Mouse (Mus musculus): Measurements from ENCODE around the gene Auts2.

The Auts2 gene

GRCm38 (mm10) chr5:132163960-132164359, 379.2 kb downstream of the Auts2 start:
- DNase-seq: no peak

- no peak for DNase-seq
Measured at GRCm38 (mm10) chr5:132162206-132162533, 381.0 kb downstream of the Auts2 start.

DNA sequence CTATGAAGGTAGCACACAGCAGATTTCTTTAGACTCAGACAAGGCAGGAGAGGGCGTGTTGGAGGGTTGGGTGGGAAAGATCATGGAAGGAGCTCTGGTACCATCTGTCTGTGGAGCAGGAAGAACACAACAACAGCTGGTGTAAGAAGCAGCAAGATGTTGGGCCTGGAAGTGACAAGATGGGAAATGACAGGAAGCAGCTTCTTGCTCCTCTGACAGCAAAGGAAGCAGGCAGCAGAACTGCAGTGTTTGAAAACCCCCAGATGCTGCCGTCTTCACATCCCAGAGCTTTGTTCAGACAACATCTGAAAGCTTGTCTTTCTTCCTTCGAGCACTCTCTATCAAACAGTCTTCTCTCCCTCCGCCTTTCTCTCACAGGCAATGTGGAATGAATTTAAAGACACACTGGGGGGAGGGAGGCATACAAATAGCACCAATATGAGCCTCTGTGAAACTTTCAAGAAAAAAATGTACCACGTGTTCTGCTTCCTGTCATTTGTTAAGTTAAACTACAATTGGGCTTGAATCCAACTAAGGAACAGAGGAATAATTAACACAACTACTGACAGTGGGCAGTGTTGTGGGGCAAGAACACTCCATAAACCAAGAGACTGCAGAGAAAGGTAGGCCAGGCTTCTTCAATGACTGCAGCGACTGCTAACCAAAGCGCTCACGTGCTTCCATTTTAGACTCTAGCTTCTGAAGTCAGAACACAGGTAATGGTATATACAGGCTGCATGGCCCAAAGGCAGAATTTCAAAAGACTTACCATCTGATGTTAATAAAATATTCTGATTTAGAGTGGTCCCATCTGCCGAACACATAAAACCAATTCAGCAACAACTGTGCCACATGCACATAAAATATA, 381.6 kb downstream of the Auts2 start:
- no peak for DNase-seq

- no peak for DNase-seq
Measured at GRCm38 (mm10) chr5:132144181-132144580, 399.0 kb downstream of the Auts2 start.

- DNase-seq: no peak
Measured at GRCm38 (mm10) chr5:132140816-132141215, 402.3 kb downstream of the Auts2 start.

DNA sequence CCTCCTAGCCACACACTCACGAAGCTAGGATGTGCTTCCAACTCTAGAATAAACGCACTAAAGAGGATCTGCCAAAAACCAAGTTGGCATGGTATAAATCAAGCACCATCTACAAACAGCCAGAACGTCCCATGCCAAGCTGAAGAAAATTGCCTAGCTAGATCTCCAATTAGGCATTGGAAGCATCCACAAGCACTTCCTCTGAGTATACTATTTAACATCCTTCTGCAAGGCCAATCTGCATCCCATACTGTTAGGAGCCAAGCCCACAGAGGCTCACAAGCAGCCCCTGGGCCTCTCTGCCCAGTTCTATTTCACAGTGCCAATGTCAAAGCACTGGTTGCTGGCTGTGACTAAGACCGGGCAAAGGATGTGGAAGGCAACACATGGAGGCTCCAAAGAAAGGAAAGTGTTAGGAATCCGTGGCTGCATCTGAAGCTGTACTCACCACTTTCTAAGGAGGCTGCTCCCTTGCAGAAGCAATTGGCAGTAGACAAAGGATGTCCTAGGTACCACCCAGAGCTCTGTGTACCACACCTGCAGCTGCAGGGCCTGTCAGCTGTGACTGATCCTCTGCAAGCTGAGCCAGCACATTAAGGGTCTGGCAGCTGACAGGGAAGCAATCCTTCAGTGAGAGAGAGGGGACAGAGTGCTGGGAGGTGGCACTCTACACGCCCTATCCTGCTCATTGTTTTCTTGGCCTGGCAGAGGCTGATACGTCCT, 407.0 kb downstream of the Auts2 start:
- DNase-seq: no peak

- no peak for DNase-seq
Measured at GRCm38 (mm10) chr5:132131948-132132347, 411.2 kb downstream of the Auts2 start.

GRCm38 (mm10) chr5:132130577-132130976, 412.6 kb downstream of the Auts2 start:
- DNase-seq: no peak

GRCm38 (mm10) chr5:132126626-132127025, 416.5 kb downstream of the Auts2 start:
- DNase-seq: no peak

GRCm38 (mm10) chr5:132115631-132116030, 427.5 kb downstream of the Auts2 start:
- peak; percentile 14 for DNase-seq

- DNase-seq: no peak
Measured at GRCm38 (mm10) chr5:132114561-132115301, 428.4 kb downstream of the Auts2 start.

DNA sequence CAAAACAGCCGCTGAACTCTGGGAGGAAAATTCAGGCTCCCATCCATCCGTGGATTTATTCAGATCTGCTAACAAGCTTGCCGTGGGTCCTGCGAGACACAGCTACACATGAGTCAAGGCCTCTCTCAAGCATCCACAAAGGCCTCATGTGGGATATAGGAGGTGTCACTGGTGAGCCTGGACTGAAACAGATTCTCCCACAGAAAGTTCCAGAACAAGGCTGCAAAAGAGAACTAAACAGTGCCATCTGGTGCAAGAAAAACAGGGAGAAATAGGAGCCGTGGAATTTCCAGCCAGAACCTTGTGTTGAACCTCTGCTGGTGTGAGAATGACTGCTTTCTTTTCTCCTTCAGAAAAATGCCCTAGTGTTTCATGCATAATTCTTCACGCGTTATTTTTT, 429.7 kb downstream of the Auts2 start:
- peak; percentile 15 for DNase-seq

- DNase-seq: no peak
Measured at GRCm38 (mm10) chr5:132112666-132113065, 430.5 kb downstream of the Auts2 start.

DNA sequence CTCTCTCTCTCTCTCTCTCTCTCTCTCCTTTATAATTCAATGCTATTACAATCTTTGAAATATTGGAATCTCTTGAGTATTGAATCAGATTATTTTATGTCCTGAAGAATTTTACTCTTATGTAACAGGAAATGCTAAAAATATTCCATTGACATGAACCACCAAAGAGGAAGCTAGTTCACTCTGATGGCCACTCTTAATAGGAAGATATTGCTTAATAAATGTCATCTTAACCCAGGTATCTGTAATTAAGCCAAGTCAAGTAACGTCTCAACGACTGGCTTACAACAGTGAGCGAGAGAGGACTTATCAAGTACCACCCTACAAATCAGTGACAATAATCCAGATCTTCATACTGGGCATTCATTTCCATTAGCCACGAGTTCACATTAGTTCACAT, 440.7 kb downstream of the Auts2 start:
- no peak for DNase-seq

GRCm38 (mm10) chr5:132098461-132098860, 444.7 kb downstream of the Auts2 start:
- DNase-seq: no peak

- DNase-seq: no peak
Measured at GRCm38 (mm10) chr5:132092721-132093120, 450.4 kb downstream of the Auts2 start.

DNA sequence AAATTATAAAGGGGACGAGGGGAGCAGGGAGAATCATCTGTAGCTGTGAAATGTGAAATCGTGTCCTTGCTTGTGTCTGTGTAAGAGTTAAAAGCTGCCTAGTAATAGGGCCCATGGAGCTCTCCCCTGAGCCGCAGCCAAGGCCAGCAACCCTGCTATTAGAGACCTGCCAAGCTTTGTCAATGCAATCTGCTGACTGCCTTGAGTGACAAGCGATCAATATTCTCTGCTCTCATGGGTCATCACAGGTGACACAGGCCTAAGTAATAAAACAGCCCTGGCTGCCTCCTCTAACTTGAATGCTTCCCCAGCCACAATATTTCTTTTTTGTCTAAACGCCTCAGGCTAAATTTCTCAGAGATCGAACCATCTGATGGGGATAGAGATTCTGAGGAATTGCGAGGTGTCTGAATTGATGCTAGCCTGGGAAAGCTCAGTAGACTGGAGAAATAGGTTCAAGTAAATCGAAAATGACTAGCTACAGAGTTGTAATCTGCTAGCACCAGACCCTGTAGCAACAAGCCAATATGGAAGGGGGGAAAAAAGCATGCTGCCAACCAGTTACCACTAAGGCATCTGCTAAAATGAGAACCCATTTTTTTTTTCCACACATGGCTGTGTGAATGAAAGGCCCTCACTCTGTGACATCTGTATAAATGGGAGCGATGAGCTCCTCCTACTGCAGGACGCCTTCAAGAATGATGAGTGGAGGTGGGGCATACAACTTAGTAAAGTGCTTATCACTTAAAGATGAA, 453.5 kb downstream of the Auts2 start:
- no peak for DNase-seq

DNA sequence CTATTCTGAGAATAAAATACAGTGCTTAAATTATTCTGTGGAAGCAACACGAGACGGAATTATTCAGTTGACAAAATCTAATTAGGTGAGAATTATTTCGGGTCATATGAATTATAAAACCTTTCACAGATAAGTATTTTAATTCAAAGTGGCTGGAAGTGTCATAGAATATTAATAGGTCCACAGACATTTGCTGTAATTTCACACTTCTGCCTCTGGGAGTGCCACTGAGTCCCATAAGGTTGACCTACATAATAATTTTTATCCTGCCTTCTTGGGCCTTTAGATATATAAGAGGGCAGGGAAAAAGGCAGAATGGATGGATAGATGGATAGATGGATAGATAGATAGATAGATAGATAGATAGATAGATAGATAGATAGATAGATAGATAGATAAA, 454.6 kb downstream of the Auts2 start:
- no peak for DNase-seq

DNA sequence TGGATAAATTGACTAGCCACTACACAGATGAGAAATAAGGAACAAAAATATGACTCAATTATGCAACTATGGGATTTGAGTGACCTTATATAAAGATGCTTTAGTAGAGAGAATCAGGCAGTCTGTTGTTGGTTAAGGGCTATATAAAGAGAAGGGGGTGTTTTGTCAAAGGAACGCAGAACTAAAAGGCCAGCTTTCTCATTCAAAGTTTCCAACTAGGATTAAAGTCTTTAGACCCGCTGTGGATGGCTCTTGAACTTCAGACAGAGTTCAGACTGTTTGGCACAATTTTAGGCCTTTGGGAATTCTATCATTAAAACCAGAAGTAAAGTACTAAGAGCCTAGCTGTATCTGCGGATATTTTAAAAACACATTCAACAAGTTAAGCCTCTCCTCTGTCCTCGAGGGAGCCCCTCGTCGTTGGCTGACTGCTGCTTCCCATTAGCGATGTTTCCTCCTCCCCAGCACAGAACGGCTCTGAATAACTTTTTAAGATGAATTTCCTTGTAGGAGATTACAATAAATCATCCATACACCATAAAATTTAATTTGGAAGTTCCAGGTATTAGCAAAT, 459.3 kb downstream of the Auts2 start:
- no peak for DNase-seq

- DNase-seq: no peak
Measured at GRCm38 (mm10) chr5:132075942-132076341, 467.2 kb downstream of the Auts2 start.

DNA sequence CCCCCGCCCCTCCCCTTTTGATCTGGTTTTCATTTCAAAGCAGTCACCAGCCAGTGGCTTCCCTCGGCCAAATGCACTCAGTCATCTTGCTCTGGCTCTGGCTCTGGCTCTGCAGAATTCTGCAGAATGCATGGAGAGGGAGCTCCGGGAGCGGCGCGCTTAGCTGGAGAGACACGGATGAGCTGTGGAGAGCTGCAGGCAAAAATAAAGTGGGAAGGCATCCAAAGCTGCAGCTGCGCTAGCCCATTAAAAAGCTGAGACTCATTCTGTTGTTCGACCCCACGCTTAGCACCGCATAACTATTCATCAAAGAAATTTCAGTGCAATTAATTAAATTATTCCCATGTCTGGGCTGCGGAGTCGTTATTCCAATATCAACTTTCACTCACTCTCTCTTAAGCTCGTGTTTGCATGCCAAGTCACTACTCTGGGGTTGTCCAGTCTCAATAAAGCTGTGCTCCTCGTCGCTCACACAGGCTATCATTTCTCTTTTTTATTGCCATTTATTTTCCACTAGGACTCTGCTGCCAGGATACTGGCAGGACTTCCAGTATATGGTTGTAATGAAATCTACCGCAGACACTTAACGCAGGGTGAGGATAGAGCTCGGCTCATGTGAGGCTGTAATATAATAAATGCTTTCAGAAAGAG, 468.3 kb downstream of the Auts2 start:
- DNase-seq: peak; percentile 24

DNA sequence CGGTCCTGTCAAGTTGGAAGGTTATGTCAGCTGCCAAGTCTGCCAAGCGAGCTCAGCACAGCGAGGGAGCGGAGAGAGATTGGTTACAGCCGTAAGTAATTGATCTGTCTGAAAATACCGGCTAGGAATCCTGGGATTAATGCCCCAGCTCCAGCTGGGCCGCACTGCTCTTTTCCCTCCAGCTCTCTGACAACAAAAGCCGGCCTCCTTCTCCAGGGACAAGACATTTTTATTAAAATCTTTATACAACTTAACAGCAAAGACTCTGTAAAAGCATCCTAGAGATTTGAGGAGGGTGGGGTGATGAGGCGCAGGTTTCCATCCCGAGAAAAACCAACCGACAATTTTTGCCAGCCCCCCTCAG, 468.8 kb downstream of the Auts2 start:
- DNase-seq: no peak

Measured in cerebellum, adult 8-10 months (tissue).